Mouse (Mus musculus): ENCODE data around the gene Oaz3. TPM values are rescaled to one million over a fixed set of nuclear protein-coding genes. Genes with fewer than 3 reads are reported as not detected.

The Oaz3 gene
- total RNA-seq (2021), result not detected
- long read RNA-seq, partial matches to known transcripts, result 0 of 1 reads
- long read RNA-seq, other reads (novel, unspliced or antisense), result 0 of 1 reads

GRCm38 (mm10) chr3:94443597-94443964, at the start of gene Oaz3:
Gene Oaz3 (minus strand): TSS chr3:94443915.
- DNase-seq (ENCODE audit: low spot score in 2 of 2), result no peak

- no peak for DNase-seq (ENCODE audit: low spot score in 2 of 2)
These were observed 43.9 kb upstream of the Oaz3 start for GRCm38 (mm10) chr3:94487581-94487980.

- no peak for DNase-seq (ENCODE audit: low spot score in 2 of 2)
These were observed 42.2 kb upstream of the Oaz3 start for GRCm38 (mm10) chr3:94485922-94486321.

- peak; percentile 93 to 94 for DNase-seq (ENCODE audit: low spot score in 2 of 2)
These were observed 40.2 kb upstream of the Oaz3 start for GRCm38 (mm10) chr3:94483790-94484439.

- no peak for DNase-seq (ENCODE audit: low spot score in 2 of 2)
These were observed 39.2 kb upstream of the Oaz3 start for GRCm38 (mm10) chr3:94482764-94483385.

- no peak for DNase-seq (ENCODE audit: low spot score in 2 of 2)
These were observed 37.7 kb upstream of the Oaz3 start for GRCm38 (mm10) chr3:94481429-94481828.

- DNase-seq (ENCODE audit: low spot score in 2 of 2), result no peak
These were observed 36.7 kb upstream of the Oaz3 start, which contains the start of gene Riiad1 for GRCm38 (mm10) chr3:94480291-94480884. Gene Riiad1 (minus strand): TSS chr3:94480341.

GRCm38 (mm10) chr3:94479564-94479963, 35.8 kb upstream of the Oaz3 start:
- DNase-seq (ENCODE audit: low spot score in 2 of 2), result no peak

GRCm38 (mm10) chr3:94478591-94479169, 35.0 kb upstream of the Oaz3 start:
- no peak for DNase-seq (ENCODE audit: low spot score in 2 of 2)

GRCm38 (mm10) chr3:94477981-94478422, 34.3 kb upstream of the Oaz3 start, which contains the start of gene Celf3:
Gene Celf3 (plus strand): TSS chr3:94478295.
- peak; percentile 75 to 82 for DNase-seq (ENCODE audit: low spot score in 2 of 2)

- DNase-seq (ENCODE audit: low spot score in 2 of 2), result no peak
These were observed 33.7 kb upstream of the Oaz3 start for GRCm38 (mm10) chr3:94477444-94477843.

- DNase-seq (ENCODE audit: low spot score in 2 of 2), result no peak
These were observed 32.8 kb upstream of the Oaz3 start for GRCm38 (mm10) chr3:94476301-94477035.

- DNase-seq (ENCODE audit: low spot score in 2 of 2), result no peak
These were observed 30.0 kb upstream of the Oaz3 start for GRCm38 (mm10) chr3:94473567-94474232.

GRCm38 (mm10) chr3:94473115-94473505, 29.4 kb upstream of the Oaz3 start:
- no peak for DNase-seq (ENCODE audit: low spot score in 2 of 2)

- no peak for DNase-seq (ENCODE audit: low spot score in 2 of 2)
These were observed 28.9 kb upstream of the Oaz3 start for GRCm38 (mm10) chr3:94472447-94473114.

GRCm38 (mm10) chr3:94468931-94469330, 25.2 kb upstream of the Oaz3 start:
- DNase-seq (ENCODE audit: low spot score in 2 of 2), result no peak

- DNase-seq (ENCODE audit: low spot score in 2 of 2), result peak; percentile 57 to 68
These were observed 22.1 kb upstream of the Oaz3 start for GRCm38 (mm10) chr3:94465632-94466430.

- DNase-seq (ENCODE audit: low spot score in 2 of 2), result peak; percentile 20 to 38
These were observed 20.3 kb upstream of the Oaz3 start for GRCm38 (mm10) chr3:94463926-94464578.

- no peak for DNase-seq (ENCODE audit: low spot score in 2 of 2)
These were observed 16.1 kb upstream of the Oaz3 start for GRCm38 (mm10) chr3:94459834-94460233.
